Mouse (Mus musculus): ENCODE results near the gene Llgl2.

Gene Llgl2

DNA sequence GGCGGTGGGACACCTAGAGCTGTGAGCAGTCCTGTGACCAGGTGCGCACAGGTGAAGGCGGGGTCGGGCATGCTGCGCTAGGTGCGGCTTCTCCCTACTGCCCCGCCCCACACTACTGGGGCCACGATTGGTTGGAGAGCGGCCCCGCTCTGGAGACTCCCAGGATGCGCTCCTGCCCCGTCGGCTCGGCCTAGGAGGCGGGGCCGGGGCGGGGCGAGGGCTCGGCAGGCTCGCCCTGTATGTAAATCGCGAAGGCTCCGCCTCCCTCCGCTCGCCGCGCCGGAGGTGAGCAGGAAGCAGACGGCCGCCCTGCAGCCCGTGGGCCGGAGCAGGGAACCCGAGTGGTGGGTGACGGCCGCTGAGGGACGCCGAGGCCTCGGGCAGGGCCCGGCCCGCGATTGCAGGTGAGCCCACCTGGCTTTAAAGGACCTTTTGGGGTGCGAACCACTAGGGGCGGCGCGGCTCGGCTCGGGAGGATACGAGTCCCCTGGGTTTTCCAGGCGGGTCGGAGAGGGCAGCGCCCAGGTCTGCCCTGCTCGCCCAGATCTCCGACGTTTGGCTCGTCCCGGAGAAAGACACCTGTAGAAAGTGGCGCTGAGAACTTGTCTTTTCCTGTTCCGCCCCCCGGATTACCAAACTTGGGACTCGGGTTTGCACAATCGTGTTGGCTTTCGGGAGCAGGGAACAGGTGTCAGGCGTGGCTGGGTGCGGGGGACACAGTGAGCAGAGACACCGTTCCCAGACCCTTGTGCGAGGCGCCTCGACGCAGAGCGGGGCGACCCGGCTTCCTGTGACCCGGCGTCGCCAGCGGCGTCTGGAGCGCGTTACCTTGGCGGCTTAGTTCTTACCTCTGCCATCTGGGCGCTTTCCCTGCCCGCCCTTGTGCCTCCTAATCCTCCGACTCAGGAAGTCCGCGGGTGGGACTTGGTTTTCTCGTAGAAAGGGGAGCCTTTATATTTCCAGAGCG, at the start of gene Llgl2:
Llgl2 (plus strand) TSS at position 276 of the 967 bp plus-strand sequence.
- peak; percentile 96 to 98 for DNase-seq

DNA sequence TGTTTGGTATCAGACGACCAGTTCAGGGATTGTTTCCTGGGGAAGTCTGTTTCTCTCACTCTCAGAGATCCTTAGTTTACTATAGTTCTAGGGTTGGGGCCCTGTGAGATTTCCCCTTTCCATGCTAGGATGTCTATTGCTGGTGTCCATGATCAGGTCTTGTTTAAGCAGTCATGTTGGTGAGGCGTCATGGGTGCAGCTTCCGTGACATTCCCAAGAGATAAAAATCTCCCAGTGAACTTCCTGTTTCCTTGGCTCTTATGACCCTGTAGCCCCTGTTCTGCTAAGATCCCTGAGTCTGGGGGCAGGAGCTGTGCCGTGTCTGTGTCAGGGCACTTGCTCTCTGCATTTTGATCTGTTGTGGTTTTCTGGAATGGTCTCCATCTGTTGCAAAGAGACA, 49.2 kb upstream of the Llgl2 start:
- DNase-seq: no peak

DNA sequence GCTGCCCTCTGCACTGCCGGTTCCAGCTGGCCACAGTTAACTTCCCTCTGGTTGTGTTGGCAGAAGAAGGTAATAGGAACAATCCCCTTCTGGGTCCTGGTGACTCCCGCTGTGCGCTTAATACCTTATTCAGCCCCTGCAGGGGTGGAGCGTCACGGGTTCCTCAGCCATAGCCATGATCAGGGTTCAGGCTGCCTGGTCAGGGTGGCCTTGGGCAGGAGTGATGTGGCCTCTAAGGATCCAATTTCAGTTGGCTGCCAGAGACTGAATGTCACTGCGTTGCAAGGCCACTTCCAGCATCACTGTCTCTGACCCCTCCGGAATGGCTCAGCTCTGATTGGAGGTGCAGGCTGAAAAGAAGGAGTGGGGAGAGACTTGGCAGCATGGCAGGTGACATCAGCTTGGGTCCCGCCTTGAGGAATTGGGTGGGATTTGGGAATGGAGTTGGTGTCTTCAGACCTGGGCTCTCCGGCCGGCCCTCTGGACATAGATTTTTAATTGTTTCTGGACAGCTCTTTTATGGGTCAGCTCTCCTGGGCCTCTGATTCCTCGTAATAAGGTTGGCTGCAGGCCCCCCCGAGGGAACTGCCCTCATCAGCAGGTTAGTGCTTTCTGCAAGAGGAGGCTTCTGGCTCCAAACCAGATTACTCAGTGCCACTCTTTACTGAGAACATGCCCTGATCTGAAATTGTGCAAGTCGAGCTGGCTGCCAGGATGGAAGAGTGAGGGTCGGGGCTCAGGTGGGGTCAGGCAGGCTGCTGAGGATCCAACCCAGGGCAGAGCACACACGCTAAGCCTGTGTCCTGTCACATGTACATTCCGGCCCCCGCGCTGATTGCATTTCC, 47.8 kb upstream of the Llgl2 start:
- DNase-seq: peak; percentile 60 to 87

DNA sequence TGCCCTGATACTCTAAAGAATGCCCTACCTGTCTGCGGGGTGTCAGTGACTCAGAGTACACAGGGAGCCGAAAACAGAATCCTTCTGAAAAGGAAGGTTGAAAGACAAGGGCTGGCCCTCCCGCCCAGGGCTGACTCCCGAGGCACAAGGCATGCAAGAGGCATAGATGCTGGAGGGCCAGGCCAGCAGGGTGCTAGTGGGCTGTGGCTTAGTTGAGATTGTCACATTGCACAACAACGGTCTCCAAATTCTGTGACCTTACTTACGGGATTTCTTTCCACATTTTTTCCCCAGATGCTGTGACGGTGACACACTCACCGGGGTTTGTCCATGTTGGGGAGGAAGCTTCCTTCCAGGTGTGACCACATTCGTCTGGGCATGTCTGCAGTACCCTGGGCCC, 46.9 kb upstream of the Llgl2 start:
- peak in 1 of 2 experiments; percentile 39 for DNase-seq

DNA sequence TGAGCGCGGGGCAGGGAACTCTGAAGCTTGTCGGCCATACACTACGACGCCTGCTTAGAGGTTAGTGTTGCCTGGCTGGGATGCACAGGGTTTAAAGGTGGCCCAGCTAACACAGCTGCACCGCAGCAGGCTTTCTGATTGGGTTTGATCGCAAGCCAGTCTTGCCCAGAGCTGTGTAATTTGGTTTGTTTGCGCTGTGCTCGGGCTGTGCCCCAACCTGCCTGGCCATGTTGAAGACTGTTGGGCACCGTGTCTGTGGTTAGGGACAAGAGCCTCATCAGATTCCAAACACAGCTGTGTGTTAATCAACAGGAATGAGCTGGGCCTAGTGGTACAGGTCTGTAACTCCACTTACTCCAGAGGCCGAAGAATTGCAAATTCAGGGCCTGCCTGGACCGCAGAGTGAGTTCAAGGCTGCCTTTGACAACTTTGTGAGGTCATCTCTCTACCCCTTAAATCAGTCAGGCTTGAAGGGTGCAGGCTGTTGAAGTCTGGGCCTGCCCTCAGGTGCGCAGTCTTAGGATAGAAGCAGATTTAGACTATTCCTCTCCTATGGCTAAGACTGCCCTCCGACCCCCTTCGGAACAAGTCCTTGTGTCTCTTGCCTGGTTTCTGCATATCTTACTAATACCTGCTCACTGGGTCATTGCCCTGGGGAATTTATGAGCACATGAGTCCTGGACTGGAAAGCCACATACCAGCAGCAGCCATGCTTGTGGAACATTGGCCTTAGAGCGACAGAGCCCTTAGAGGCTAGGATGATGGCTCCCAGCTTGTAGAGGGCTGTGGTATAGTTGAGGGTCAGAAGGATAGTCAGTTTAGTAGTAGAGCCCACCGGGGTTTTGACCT, 46.1 kb upstream of the Llgl2 start:
- DNase-seq: peak; percentile 27 to 69

DNA sequence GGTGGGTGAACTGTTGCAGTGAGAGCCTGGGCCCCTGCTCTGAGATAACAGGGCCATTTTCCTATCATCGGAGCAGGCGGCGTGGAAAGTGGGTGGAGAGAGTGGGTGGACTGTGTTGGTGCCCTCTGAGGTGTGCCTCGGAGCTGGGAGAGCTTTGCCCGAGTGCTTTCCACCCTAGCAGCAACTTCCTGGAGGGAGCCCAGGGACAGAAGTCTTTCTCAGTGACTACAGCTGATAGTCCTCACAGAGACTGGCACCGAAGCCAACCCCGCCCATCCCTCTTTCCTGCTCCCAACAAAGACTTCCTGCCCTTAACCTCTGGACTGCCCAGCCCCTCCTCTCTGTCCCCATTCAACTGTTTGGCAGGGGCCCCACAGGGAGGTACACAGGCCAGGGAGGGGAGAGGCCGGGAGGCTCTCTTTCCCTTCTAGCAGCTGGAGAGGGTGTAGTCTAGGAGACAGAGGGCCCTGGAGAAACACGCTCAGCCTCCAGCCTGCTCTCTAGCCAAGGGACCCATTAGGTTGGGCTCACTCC, 44.7 kb upstream of the Llgl2 start:
- peak; percentile 94 to 97 for DNase-seq

DNA sequence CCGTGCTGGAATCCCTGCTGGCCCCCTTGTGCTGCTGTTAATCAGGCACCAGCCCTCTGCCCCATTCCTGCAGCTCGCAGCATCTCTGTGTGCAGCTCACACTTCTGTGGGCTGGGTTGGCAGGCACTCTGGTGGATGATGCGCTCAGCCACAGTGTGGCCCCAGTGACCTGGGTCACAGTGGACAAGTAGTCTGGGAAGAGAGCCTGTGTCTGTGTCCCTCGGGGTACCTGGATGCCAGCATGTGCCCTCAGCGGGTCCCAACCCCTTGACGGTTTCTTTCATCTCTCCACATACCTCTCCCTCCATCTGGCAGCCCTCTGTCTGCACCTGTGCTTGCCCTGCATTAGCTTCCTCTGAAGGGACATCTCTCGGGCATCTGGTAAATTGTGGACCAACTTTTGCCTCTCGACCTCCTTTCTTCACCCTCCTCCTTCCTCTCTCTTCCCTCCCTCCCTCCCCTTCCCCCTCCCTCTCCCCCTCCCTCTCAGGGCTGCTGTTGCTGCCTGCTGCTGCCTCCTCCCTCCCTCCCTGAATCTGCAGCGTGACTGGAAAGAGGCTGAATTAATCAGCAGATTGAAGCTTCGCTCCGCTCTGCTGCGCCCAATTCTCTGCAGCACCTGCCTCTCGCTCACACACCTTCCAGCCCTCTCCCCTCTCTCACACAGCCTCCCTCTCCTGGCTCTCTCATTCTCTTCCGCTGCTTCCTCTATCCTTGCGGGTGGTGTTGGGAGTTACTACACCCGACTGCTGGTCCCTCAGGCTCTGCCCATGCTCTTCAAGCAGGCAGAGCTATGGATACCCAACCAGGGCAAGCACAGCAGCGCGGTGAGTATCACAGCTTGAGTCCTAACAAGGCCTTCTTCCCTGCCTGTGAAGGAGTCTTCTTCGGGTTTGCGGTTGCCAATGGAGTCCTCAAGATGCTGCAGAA, 43.4 kb upstream of the Llgl2 start:
- DNase-seq: peak; percentile 58 to 86

DNA sequence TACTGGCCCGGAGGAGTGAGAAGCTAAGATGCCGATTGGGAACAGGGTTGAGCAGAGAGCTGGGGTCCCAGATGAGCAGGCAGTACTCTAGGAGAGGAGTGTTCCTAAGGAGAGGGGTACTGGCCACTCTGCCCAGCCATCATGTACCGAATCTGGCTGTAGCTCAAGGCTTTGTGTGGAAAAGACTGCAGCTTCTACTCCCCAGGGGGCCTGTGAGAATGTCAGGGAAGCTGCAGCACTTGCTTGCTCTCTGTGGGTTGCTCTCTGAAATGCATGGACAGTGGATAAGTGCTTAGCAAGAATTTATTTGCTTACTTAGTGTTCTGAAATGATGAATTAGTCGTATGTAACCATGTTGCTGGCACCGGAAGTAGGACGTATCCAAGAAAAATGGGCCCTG, 37.4 kb upstream of the Llgl2 start:
- no peak for DNase-seq

DNA sequence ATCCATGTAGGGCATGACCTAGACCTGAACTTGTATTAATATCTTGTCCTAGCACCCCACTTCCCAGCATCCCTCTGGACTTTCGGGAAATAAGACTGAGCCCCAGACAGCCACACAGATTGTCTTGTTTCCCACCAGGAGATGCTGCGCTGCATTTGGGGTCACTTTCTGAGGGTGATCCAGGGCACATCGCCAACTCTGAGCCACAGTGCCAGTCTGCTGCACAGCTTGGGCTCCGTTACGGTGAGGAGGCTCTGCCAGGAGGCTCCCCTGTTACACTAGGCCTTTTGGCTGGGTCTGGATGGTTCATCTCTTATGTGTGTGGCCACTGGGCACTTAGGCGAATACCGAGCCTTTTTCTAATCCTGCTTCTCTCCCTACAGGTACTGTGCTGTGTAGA, 34.1 kb upstream of the Llgl2 start:
- DNase-seq: no peak

DNA sequence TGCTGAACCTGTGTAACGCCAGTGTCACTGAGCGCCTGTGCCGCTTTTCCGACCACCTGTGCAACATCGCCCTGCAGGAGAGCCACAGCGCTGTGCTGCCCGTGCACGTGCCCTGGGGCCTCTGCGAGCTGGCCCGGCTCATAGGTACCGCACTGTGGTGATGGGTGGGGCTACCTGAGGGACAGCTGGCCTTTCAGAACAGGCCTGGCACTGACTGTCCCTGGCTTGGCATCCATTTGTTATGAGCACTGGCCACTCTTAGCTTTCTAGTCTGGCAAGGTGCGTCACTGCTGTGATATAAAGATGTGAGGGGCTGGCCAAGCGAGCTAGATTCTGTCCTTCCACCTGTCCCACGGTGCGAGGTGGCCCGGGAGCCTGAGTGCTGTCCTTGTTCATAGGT, 31.9 kb upstream of the Llgl2 start:
- peak in 1 of 2 experiments; percentile 41 for DNase-seq

DNA sequence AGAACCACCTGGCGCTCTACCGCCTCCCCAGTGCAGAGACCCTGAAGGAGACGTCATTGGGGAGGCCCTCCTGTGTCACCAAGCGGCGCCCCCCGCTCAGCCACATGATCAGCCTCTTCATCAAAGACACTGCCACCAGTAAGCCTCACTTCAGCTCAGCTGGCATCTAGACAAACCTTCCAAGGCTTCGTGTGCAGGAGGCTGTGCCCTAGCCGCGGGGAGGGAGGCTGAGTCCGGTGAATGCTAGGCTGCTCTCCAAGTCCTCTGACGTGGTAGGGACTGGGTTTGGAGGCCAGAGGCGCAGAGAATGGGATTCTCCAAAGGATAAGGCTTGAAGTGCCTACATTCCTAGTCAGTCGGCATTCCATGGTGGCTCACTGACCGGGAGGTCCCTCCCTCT, 31.5 kb upstream of the Llgl2 start:
- no peak for DNase-seq

DNA sequence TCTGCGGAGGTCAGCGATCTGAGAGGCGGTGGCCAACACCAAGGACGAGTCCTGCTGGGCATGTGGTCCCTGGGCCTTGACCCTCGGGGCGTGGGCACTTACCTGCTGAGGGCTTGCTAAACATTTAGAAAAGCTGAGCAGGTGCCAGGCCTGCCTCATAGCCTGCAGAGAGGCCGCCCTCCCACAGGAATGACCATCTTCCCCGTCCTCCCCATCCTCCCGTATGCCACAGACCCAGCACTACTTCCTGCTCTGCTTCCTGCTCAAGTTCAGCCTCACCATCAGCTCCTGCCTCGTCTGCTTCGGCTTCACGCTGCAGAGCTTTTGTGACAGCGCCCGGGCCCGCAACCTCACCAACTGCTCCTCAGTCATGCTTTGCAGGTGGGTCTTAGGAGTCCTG, 27.0 kb upstream of the Llgl2 start:
- DNase-seq: peak; percentile 52 to 72

DNA sequence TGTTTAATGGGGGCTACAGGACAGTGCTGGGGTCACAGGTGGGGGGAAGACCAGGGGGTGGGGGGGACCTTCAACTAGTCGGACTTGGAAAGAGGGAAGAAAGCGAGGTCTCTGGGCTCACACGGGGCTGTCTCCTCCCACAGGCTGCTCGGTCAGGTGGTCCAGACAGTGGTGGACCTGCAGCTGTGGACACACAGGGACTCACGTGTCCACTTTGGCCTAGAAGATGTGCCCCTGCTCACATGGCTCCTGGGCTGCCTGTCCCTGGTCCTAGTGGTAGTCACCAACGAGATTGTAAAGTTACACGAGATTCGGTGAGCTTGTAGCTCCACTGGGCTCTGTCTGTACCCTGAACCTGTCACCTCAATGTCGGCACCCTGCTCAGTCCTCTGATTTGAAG, 26.2 kb upstream of the Llgl2 start:
- DNase-seq: no peak

DNA sequence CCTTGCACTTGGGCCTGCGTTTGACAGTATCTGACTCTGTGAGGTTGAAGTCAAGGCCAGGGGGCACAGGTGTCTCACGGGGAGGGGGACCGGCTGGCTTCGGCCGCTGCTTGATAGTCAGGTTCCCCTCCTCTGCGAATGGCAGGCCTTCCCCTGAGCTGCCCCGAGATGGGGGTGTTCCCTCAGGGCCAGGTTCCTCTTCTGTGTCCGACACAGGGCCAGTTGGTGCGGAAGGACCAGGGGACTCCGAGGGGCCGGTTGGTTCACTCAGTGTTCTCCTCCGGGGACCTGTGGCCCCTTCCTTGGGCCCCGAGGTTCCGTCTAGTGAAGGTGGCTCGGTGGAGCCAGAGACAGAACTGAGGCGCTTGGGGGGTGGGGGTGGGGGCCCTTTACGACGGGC, 22.9 kb upstream of the Llgl2 start:
- DNase-seq: no peak

DNA sequence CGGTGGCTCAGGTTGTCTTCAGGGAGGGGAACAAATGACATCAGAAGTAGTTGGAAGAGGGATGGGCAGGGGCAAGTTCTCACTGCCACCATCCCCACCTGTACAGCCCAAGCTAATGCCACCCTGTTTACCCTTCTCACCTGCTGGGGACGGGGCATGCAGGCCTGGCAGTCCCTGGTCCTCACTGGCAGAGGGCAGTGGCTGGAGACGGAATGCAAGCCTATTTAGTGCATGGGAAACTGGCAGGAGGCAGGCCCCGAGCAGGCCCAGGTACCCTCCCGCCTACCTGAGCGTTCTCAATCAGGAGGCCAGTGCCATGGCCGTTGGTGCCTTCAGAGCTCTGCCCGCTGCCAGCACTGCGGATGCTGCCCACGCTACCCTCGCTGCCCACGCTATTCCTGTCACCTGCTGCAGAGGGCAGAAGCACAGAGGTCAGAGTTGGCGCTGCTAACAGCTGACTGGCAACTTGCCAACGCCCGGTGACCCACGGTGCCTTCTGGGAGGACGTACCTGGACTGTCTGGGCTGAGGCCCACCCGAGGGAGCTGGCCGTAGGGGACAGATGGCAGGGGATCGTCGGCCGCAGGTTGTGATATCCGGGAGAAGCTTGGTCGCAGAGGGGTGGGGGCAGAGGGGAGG, 20.7 kb upstream of the Llgl2 start:
- DNase-seq: peak; percentile 46 to 63

DNA sequence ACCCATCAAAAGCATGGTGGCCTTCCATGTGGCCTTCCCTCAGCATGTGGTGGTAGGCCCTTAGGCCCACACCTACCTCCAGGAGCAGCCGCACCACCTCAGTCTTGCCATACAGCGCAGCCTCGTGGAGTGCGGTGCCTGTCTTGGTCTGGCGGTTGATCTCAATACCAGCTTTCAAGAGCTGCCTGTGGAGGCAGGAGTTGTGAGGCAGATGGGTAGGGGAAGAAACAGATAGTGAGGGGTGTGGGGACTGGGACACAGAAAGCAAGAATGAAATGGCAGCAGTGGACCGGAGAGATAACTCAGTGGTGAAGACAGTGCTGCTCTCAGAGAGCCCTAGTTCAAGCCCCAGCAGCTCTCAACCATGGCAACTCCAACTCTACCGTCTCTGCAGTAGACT, 18.8 kb upstream of the Llgl2 start:
- DNase-seq: no peak

DNA sequence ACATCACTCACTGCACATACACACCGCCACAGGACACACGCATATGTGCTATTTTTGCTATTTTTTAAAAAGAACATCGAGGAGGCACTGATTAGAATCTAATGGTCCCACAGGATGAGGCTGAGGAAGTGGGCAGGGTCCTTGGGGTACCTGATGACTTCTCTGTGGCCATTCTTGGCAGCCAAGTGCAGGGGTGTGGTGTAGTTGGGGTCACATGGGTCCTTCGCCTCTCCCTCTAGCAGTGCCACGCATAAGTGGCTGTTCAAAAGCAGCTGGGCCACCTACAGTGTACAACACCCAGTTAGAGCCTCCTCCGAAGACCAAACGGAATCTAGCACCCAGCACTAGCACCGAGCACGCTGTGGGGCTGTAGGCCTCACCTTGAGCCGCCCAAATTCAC, 17.7 kb upstream of the Llgl2 start:
- DNase-seq: peak; percentile 49 to 80

DNA sequence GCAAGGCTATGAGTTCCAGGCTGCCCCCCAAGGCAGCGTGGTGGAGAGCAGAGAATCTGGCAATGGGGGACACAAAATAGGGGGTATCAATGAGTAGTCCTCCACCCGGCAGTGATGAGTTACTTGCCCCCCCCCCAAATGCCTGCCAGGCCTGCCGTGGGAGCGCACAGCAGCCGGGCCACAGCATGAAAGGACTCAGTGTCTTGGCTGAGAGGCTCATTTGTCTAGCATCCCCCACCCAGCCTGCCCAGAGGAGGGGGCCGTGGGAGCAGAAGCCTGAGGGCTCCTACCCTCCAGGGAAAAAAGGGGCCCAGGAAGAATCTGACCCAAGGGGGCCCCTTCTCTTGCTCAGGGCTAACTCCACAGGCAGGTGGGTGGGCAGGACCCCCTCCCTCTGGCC, 16.5 kb upstream of the Llgl2 start:
- DNase-seq: no peak

DNA sequence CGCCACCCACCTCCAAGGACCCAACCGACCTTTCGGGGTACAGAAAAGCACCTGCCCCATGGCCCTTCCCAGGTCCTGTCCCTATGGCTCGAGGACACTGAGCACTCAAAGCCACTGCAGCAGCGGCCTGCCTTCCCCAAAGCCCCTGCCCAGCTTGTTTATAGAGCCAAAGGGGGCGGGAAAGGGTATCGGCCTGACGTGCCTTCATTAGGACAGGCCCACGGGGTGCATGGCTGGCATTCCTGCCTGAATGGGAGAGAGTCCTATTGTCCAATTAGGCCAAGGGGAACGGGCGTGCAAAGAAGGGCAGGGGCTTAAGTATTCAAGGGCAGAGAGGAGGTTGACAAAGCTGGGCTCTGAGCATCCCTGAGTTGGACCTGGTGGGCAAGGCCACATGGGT, 15.9 kb upstream of the Llgl2 start:
- no peak for DNase-seq

DNA sequence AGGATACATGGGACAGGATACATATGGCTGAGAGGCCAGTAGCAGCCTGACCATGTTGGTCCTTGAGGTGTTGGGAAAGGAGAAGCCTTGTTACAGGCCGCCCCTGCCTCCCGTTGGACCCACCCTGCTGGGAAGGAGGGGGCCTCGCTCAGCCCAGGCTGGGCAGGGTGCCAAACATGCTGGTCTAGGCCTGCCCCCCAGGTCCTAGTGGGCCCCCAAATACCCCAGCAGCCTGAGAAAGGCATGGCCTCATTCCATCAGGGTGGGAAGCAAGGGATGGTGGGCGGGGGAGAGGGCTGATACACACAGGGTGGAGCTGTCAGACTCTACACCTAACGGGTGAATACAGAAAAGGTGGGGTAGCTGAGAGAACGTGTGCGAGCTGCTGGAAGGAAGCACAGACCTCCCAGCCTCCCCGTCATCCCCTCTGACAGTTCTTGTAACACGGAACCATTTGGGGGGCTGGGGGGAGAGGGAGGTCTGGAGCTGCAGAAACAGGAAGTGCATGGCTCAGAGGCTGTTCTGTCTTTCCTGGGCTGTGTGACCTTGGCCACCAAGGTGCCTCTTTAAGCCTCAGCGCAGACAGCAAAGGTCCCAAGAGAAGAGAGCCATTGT, 15.0 kb upstream of the Llgl2 start:
- peak; percentile 65 to 83 for DNase-seq

Data from kidney, postnatal 25 days (tissue).